Mouse (Mus musculus) retina, postnatal 1 day (tissue): ENCODE data around the gene Hras.

Experiments
- DNase-seq: peaks from one replicate; pipeline ENCODE4 v3.0.0-alpha.2; 2012

Hras gene

DNA sequence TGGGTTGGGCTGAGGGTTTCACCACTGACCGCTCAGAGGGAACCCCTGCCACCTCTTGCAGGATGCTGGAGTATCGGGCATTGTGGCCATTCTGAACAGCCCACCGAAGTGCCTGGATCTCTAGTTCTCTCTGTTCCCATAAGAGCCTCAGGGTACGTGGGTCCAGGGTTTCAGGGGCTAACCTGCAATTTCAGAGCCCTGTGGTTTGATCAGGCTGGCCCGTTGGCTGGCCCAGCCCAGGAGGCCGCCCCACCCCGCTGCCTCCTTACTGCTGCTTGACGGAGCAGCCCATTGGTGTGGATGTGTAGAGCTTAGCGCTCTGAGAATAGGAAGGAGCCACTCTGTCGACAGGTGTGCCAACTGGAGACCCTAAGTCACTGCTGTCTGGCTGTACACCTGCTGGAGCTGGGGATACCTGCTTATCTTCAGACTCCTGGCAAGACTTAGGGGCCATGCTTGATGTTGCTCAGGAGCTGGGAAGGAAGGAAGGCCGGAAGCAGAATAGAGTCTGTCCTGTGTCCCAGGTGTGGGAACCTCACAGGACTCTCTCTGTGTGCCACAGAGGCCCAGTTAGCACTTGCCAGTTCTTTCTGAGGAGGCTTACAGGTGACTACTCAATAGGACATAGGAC, 19.9 kb upstream of the Hras start, which contains the start of gene Lmntd2:
Lmntd2 (minus strand) TSS at position 476 of the 631 bp plus-strand sequence.
- no peak for DNase-seq

DNA sequence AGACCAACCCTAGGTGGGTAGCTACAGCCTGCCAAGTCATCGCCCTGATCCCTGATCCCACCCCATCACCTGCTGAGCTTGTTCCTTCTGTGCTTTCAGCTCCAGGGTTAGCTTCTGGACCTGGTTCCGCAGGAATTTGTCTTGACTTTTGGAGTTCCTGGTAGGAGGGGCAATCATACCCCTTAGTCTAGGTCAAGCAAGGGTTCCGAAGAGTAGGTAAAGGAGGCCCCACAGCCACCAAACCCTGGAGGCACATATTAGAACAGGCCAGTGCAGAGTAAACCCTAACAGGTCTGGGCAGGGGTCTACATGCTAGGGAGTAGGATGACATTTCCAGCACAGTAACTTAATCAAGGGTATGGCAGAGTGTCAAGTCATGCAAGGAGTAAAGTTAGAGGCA, 19.3 kb upstream of the Hras start:
- no peak for DNase-seq

DNA sequence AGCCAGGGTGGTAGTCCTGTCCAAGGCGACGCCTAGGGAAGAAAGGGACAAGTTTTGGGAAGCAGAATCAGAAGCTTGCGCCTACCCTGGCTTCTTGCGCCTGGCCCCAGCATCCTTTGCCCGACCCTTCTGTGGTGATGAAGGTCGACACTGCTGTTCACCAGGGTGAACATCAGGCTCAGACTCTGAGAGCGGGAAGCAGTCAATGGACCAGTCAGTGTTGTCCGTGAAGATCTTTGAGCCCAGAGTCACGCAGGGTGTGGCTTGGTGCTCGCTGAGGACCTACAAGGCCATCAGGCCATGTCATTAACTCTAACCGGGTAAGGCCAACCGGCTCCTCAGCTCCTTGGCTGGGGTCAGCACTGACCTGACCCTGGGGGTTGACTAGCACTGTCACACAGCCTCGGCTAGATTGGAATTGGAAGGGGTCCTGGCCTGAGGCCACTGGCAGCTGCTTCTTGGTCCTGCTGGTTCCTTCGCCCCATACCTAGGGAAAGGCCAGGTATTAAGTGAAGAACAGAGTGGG, 16.9 kb upstream of the Hras start:
- no peak for DNase-seq

DNA sequence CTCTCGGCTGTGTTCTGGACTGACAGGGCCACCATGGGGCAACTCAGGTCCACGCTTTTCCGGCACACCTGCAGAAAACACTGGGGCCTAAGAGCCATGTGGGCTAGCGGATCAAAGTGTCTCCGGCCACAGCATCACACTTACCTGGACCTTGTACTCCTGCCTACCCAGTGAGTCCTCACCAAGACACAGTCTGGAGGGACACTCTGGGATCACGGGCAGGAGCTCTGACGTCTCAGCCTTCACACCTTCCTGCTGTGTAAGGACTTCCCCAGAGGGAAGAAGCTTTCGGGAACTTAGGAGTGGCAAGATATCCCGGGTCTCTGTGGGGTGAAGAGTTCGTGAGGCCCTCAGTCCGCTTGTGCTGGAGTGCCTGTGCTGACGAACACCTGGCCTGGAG, 16.3 kb upstream of the Hras start:
- DNase-seq, result no peak

DNA sequence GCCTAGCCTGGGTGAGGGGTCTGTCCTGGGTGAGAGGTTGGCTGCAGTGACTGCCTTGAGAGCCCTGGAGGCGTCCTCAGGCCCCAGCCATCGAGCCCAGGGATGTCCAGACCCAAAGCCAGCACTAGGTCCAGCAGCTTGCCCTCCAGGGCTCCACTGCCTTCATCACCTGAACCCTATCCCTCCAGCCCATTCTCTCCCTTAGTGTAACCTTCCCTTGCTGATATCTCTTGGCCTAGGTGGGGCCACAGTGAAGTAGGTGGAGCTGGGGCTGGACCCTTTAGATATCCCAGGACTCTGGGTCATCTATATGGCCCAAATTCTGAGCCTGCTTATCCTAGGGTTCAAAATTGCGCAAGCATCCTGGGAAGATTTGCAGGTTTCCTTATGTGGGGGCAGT, 15.7 kb upstream of the Hras start:
- no peak for DNase-seq

DNA sequence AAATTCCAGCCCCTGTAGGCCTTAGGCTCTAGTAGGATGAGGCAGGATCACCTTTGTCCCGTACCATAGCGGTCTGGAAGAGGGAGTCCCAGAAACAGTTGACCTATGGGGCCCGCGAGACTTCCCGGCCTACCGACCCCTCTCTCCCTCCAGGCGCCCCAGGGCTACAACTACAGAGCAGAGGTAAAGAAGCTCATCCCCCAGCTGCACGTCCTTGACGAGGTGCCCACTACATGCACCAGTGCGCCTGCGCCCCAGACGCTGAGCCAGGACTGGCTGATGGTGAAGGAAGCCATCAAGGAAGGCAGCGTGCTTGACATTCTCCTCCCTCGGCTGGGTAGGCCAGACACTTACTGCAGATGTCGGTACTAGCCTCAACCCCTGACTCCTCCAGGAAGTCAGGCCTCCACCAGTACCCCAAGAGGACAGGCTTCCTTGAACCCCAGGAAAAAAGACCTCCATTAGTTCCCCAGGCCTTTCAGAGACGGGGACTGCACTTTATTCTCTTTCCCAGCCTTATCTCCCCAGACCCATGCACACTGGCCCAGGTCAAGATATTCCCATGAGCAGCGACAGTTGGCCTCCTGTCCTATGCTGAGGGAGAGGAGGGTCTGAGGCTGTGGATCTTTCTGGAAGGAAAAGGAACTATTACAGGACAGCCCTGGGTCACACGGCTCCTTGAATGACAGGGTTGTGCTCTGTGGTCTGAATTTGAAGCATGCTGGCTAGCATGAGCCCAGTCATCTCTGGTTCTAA, 12.6 kb upstream of the Hras start:
- no peak for DNase-seq

DNA sequence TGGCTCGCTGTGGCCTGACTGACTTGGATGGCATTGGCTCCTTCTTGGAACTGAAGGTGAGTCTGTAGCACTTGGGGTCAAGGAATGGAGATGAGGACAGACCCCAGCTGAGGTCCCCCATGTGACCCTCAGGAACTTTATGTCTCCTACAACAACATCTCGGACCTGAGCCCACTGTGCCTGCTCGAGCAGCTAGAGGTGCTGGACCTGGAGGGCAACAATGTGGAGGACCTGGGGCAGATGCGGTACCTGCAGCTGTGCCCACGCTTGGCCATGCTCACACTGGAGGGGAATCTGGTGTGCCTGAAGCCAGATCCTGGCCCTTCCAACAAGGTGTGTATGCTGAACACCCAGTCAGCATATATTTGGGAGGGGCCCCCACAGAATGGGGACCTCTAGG, 11.7 kb upstream of the Hras start:
- no peak for DNase-seq

DNA sequence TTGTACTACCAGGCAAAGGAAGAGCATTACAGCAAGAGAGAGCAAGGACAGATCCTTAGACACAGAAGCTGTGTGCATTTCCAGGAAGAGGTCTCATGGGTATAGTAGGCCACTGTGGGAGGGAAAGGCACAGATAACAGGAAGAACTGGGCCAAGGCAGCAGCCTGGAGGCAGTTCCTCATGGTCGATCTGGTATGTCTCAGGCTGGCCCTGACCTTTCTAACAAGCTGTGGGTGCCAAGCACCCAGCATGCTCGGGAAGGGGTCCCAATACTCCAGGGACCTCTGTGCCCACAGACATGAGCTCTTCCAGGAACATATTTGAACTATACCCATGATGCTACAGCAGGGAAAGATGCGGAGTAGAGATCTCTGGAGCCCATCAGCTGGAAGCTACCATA, 10.7 kb upstream of the Hras start:
- DNase-seq, result no peak

DNA sequence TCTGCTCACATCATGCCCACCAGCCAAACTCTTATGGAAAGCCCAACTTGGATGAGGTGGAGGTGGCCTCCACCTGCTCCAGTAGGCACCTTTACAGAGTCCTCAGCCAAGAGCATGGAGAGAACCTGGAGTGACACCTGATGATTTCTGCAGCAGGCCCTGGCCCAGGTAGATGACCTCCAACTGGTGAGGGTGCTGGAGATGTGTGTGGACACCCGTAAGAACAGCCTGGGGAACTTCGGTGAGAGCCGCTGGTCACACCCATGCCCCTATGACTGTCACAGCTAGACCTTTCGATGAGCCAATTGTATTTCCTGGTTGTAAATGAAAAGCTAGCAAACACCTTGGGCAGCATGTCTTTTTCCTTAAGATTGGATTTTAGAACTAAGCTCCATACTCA, 4.3 kb upstream of the Hras start:
- no peak for DNase-seq

DNA sequence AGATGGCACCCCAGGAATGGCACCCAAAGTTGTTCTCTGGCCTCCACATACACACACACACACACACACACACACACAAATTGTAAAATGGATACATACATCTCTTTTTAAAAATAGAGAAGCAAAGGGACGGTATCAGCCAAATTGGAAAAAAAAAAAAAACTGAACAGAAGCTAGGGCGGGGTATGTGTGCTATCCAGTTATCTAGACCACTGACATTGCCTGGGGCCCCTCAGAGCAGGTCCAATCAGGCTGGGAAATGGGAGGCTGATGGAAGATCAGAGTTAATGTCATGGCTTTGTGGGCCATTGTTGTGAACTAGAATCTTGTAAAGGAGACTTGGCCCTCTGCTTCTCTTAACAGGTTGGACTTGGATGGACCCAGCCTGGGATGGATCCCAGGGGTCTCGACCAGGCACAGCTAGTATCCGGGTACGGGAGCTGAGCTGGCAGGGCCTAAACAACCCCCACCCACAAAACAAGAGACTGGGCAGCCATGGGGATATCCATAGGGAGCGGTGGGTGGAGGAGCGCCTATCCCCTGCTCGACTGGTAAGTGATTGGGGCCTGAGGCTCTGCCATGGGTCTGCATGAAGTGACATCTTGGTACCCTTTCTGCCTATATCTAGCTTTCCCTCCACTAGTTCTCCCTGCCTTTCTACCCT, 2.9 kb upstream of the Hras start:
- DNase-seq, result no peak

DNA sequence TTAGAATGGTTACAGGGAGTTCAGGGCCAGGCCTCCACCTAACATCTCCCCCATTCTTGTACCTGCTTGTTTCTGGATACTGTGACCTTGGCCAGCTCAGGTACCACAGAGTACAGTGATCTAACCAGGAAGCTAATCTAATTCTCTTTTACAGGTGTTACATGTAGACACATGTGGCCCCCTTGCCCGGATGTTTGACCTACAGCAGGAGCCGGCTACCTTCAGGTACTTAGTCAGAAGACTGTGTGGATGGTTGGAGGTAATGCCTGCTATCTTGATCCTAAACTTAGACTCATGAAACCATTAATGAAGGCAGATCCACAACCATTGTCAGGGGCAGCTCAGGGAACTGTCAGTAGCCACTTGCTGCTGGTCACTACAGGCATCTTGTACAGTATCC, 1.9 kb upstream of the Hras start:
- no peak for DNase-seq

DNA sequence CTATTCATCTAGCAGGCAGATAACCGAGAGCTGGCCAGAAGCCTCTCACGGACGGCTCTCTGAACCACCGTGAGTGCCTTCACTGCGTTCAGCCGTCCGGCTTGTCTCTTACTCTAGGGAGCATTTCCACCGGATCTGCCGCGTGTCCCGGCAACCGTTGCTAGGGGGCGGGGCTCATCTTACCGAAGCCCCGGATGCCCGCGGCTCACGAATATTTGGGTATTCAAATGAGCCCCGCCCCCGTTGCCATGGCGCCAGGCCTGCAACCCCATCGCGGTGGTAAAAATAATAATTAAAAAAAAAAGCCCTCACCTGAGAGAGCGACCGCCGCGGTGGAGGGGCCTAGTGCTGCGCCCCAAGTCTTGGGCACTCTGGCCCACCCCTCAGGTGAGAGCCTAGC, 1.0 kb upstream of the Hras start:
- DNase-seq, result peak; percentile 94

DNA sequence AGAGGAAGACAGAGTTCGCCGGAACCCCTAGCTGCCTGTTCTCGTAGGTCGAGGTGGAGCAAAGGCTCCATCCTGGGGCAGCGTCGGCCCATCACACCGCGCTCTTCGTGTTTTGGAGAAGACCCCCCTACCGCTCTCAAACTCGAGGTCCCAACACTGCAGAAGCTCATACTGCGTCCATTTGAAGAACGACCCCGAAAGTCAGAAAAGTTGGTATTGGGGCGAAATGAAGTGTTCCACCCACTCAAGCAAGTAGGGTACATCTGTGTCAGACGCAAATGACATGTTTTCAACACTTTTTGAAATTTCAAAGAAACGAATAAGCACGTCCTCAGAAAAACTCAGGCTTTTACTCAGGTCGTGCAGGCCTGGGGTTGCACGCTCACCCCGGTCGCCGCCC, 604 bp upstream of the Hras start:
- DNase-seq, result no peak

DNA sequence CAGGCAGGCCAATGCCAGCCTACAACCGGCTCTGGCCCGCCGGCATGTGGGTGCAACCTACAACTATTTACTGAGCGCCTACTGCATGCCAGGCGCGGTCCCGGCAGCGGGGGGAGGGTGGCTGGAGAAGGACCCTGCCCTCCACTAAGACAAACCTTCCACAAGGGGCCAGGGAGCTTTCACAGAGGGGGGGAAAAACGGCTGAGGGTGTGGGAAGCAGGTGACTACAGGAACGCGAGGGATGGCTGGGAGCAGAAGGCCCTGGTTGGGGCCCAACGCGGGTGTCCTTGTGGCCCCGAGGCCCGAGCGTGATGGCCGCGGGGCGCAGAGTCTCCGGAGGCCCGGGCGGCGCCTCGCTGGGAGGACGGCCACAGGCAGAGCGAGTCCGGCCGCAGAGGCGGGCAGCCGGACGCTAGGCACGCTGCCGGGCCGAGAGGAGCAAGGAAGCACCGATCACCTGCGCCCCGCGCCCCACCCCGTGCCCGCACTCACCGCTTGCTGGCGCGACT, 403 bp downstream of the Hras start:
- no peak for DNase-seq

DNA sequence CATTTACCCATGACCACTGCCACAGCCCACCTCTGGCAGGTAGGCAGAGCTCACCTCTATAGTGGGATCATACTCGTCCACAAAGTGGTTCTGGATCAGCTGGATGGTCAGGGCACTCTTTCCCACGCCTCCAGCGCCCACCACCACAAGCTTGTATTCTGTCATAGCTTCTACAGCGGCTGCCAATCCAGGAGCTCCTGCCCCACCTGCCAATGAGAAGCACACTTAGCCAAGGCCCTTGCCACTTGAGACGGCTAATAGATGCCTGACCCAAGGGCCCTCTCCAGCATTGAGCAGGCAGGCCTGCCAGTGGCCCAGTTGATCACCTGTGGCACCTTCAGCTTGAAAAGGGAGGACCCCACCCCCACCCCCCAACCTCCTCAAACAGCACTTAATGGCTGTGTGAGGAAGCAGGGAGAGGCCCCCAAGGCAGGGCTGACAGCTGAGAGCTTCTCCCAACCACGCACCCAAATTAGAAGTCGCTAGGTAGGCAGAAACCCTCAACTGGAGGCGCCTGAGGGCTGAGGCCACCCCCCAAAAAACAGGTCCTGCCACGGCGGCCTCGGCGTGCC, 943 bp downstream of the Hras start:
- peak; percentile 15 for DNase-seq

DNA sequence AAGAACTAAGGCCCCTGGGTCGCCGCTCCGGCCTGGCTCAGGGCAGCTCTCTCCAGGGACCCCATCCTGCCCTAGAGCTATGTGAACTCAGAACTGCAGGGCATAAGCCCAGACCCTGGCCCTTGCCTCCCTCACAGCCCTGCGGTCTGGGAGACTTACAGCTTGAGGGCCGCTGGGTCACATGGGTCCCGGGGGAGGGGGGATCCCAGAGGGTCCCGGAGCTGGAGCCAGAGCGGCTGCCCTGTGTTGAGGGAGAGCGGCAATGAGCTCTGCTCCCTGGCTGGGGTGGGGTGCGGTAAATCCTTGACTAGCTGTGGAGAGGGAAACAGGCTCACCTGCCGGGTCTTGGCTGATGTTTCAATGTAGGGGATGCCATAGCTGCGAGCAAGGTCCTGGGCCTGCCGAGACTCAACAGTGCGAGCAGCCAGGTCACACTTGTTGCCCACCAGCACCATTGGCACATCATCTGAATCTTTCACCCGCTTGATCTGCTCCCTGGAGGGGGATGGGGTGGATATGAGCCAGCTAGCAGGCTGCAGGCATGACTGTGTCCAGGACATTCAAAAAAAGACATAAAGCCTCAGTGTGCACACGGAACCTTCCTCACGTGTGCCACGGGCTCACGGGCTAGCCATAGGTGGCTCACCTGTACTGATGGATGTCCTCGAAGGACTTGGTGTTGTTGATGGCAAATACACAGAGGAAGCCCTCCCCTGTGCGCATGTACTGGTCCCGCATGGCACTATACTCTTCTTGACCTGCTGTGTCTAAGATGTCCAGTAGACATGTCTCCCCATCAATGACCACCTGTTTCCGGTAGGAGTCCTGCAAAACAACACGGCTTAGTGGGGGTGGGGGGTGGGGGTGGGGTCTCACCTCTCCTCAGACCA, 1.8 kb downstream of the Hras start:
- no peak for DNase-seq

DNA sequence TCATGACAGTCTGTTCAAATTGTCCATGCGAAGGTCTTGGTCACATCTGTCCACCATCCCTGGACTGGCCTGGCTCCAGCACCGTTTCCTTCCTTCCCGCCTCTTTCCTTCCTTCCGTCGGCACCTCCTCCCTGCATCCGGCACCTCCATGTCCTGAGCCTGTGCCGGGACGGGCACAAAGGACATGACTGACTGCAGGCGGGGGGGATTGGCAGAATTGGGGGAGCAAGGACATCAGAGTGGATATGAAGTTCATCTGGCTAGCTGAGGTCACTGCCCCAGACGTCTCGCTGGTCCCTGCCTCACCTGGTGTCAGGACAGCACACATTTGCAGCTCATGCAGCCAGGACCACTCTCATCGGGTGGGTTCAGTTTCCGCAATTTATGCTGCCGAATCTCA, 2.8 kb downstream of the Hras start:
- no peak for DNase-seq

DNA sequence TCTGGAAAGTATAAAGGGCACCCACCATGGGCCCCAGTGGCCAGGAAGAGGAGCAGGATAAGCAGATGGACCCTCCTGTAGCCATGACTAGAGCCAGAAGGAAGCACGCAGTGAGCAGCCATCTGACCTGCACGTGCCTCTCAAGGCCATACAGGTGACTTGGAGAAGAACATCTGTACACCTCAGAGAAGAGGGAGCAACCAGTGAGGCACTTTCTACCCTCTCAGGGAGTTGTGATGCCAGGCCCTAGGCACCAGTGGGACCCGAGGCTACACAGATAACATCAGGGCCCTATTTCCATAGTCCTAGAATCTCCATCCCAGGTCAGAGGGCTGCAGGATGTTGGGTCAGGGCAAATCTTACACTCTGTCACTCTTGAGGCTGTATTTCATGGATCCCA, 3.6 kb downstream of the Hras start:
- no peak for DNase-seq

DNA sequence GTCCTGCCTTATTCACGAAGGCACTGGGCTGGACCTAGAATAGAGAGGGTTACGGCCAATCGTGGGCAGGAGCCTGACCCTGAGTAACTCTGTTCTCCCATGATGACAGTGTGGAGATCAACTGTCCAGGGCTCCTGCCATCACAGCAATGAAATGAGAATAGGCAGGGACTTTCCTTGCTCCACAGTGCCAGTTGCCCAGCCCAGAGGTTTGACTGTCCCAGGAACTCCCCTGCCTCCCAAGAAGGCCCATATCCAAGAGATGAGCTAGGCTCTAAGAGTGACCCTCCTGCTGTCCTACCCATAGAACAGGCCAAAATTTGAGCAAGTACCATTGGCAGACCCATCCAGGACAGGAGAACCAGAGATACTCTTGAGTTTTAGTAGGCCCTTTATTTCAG, 5.1 kb downstream of the Hras start:
- no peak for DNase-seq

DNA sequence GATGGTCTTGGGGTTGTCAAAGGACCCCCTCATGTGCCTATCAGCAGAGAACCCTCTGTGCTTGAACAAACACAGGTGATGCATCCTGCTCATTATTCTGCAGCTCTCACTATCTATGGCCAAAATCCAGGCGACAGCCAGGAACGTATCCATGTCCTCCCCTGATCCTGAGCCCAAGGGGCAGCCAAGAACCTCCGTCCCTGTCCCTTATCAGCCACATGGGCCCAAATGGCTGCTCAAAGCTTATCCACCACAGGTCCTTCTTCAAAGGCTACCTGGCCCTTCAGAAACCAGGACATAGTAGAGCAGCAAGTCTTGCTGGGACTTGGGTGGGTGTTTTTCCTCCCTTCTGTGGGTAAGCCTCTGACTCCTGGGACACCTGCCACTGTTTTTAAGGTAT, 5.6 kb downstream of the Hras start:
- no peak for DNase-seq

DNA sequence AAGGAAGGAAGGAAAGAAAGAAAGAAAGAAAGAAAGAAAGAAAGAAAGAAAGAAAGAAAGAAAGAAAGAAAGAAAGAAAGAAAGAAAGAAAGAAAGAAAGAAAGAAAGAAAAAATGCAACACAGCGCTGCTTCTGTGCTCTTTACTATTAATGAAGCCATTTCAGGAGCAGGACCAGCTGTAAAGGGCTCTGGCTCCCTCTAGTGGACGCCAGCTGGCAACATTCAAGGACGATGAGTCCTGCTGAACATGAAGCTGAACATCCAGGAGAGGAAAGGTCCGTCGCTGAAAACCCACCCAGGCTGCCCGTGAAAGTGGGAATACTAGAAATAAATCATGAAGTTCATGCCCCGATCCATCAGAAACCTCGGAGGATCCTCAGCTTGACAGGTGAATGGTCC, 17.6 kb downstream of the Hras start:
- DNase-seq, result peak; percentile 90

DNA sequence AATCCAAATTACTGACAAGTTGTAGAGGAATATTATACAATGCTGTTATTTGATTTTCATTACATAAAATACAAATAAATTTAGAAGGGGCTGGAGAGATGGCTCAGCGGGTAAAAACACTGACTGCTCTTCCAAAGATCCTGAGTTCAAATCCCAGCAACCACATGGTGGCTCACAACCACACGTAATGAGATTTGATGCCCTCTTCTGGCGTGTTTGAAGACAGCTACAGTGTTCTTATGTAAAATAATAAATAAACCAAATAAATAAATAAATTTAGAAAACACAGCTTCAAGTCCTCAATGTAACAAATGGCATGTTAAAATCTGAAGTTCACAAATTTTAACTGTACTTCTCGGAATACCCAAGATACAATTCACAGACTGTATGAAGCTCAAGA, 18.7 kb downstream of the Hras start:
- DNase-seq, result no peak
